28 mouse cellular contexts compared by ENCODE assay signal in genomic region chr6:52942101-52942500, GRCm38 (mm10).
A peak's percentile ranks its signal among the peaks of the same experiment; 100 is the strongest.
DNase-seq lines count a peak whose midpoint lies in the region; ATAC-seq lines count a peak whose summit lies in the region.
"Had no signal": no experiment of that assay in that cellular context is flagged by ENCODE, and none has a peak within 500 bp of the region (broad histone marks: within the 10 kb centered on the region; RNA-seq: fewer than 3 reads in every experiment).

No protein-coding gene starts in this region.

- H3K27me3 ChIP-seq in limb, embryonic 13.5 days = 0 out of 2 replicates have a peak, but pooled peaks cover 5% of the 10 kb centered on the region
- H3K27me3 ChIP-seq: CH12.LX; embryonic facial prominence, embryonic 13.5 days; embryonic facial prominence, embryonic 15.5 days; forebrain, embryonic 12.5 days; Patski had no signal

- peaks cover 43% of the 10 kb centered on the region for H3K4me1 ChIP-seq in limb, embryonic 13.5 days
- H3K4me1 ChIP-seq: forebrain, embryonic 12.5 days had no signal

- no peak overlapping the region for H3K4me3 ChIP-seq in limb, embryonic 13.5 days
- H3K4me3 ChIP-seq: embryonic facial prominence, embryonic 13.5 days; embryonic facial prominence, embryonic 15.5 days; erythroblast, embryonic 14.5 days; forebrain, embryonic 10.5 days; forebrain, embryonic 12.5 days had no signal

- H3K9me3 ChIP-seq in limb, embryonic 13.5 days = no peaks in the 10 kb centered on the region; the same call in 1 of the 2 replicates
- H3K9me3 ChIP-seq: embryonic facial prominence, embryonic 13.5 days; embryonic facial prominence, embryonic 15.5 days; forebrain, embryonic 10.5 days; forebrain, embryonic 12.5 days; G1E had no signal

- H3K9ac ChIP-seq in limb, embryonic 13.5 days = no peak overlapping the region
- H3K9ac ChIP-seq: embryonic facial prominence, embryonic 13.5 days; embryonic facial prominence, embryonic 15.5 days; forebrain, embryonic 12.5 days had no signal

- 30% methylated on average over 5 of the region's 5 CpGs for WGBS in limb, embryonic 13.5 days

- H3K4me2 ChIP-seq in limb, embryonic 13.5 days (replicated peaks) = no peak overlapping the region
- H3K4me2 ChIP-seq: embryonic facial prominence, embryonic 13.5 days; embryonic facial prominence, embryonic 15.5 days; forebrain, embryonic 12.5 days had no signal

- intact Hi-C loops in heart, postnatal 25 days (cut with DNase I) = no loop called here
- intact Hi-C loops in left cerebral cortex, postnatal 14 days (cut with DNase I) = no loop called here

- no peaks in the 10 kb centered on the region for H3K36me3 ChIP-seq in limb, embryonic 13.5 days
- H3K36me3 ChIP-seq: embryonic facial prominence, embryonic 13.5 days; embryonic facial prominence, embryonic 15.5 days; forebrain, embryonic 10.5 days; forebrain, embryonic 12.5 days; G1E had no signal

- peak overlapping the region; percentile 55; the same call in 1 of the 2 replicates for H3K27ac ChIP-seq in limb, embryonic 13.5 days
- H3K27ac ChIP-seq: embryonic facial prominence, embryonic 13.5 days; embryonic facial prominence, embryonic 15.5 days; forebrain, embryonic 10.5 days; forebrain, embryonic 12.5 days had no signal

- no peak for ATAC-seq in limb, embryonic 13.5 days (ENCODE audit: low FRiP score, low read depth)
- ATAC-seq: activated CD4-positive, CD25-positive, alpha-beta regulatory T cell, adult 4 months; CD4-positive, CD25-positive, alpha-beta regulatory T cell, adult 4 months; forebrain, embryonic 14.5 days; Patski had no signal

- DNase-seq in heart, adult 11 months = peak; percentile 63
- DNase-seq in heart, postnatal 25 days (ENCODE audit: low spot score) = no peak
- peak; percentile 61 for DNase-seq in testis, postnatal 14 days (ENCODE audit: low spot score)
- DNase-seq in testis, postnatal 10 days (ENCODE audit: low spot score) = no peak
- DNase-seq in cerebellum, postnatal 25 days = no peak
- DNase-seq in left cerebral cortex, postnatal 14 days (ENCODE audit: low spot score in 2 of 2) = no peak
- DNase-seq: adrenal gland, adult 8-10 months; adrenal gland, postnatal 14 days; adrenal gland, postnatal 36 days; B cell, adult 2 months; cerebellum, adult 11-12 months; cerebellum, adult 2 months; cerebellum, adult 9-10 months; cerebellum, postnatal 10 days; cerebellum, postnatal 36 days; embryo, embryonic 11 days had no signal

Comparison
In these comparisons a context has a peak if more than half of its experiments do, and no peak if none do; other contexts are left out.
1. DNase-seq: peak in heart, adult 11 months (single experiment) and testis, postnatal 14 days (single experiment); none in heart, postnatal 25 days (single experiment), testis, postnatal 10 days (single experiment), cerebellum, postnatal 25 days (0 of 2) and left cerebral cortex, postnatal 14 days (0 of 2).